Mouse (Mus musculus): Measurements from ENCODE around the gene Cdk5rap3. TPM values are rescaled to one million over a fixed set of nuclear protein-coding genes. Genes with fewer than 3 reads are reported as not detected.

Cdk5rap3 gene
- total RNA-seq (2014; fragmentation: Nextera tagmentation) (31.9 and 56.8 TPM in 2 replicates), total RNA-seq (2017) (18.3 and 54.6 TPM in 2 replicates)

DNA sequence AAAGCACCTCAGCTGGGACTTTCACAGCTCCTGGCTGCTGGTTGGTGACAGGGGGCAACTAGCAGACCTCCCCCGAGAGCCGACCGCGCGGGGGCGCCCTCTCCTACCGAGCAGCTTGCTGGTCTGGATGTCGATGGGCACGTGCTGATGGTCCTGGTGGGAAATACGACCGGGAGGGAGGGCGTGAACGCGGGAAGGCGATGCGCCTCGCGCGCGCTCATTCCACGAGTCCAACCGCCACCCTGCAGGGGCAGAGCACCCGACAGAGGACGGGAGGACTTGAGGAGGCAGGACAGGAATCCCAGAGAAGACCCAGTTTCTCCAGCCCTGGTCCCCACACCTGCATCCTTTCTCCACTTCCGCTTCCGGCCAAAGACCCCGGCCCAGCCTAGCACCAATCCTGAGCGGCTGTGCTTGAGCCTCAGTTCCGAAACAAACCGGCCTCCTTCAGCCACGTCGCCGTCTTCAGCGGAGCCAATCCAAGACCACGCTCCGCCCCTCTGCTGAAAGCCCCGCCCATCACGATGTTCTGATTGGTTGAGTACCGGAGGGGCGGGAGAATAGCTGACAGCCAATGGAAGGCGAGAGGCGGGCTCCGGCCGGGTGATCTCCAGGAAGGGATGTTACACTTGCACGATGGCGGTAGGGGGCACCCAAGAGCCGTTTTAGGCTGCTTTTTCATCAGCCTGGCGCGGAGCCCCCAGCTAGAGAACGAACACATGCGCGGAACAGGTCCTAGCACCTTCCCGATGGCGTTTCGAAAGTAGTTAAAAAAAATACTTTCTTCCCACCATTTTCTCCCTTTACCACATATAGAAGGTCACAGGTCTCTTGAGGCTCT lies at the start of gene Cdk5rap3:
Gene Cdk5rap3, minus strand, starts transcription at position 453 of the 841 bp plus-strand sequence.
- peak; percentile 97 for ATAC-seq (replicated peaks; ENCODE audit: low FRiP score, low TSS enrichment, poor library complexity, severe bottlenecking)

DNA sequence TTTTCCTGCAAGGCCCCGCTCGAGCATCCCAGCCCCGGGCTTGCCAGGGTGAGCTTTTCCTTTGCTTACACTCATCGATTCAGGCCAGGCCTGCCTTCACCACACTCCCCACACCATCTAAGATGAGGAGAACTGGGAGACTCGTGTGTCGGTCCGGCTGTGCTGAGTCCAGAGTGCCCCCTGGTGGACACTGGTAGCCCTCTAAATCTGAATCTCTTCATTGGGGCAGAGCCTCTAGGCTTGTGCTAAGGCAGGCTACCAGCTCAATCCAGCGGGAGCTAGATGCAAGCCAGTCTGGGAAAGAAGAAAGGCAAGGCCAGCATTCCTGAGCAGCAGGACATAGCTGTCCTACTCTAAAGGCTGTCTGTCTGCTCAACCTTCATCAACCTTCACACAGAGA lies 47.3 kb upstream of the Cdk5rap3 start:
- peak; percentile 72 for ATAC-seq (replicated peaks; ENCODE audit: low FRiP score, low TSS enrichment, poor library complexity, severe bottlenecking)

GRCm38 (mm10) chr11:96957061-96957805 lies 40.9 kb upstream of the Cdk5rap3 start:
- no peak for ATAC-seq (replicated peaks; ENCODE audit: low FRiP score, low TSS enrichment, poor library complexity, severe bottlenecking)

- ATAC-seq (replicated peaks; ENCODE audit: low FRiP score, low TSS enrichment, poor library complexity, severe bottlenecking), result peak; percentile 70
These were observed 39.9 kb upstream of the Cdk5rap3 start for GRCm38 (mm10) chr11:96956009-96956724.

GRCm38 (mm10) chr11:96955094-96955493 lies 38.8 kb upstream of the Cdk5rap3 start:
- no peak for ATAC-seq (replicated peaks; ENCODE audit: low FRiP score, low TSS enrichment, poor library complexity, severe bottlenecking)

DNA sequence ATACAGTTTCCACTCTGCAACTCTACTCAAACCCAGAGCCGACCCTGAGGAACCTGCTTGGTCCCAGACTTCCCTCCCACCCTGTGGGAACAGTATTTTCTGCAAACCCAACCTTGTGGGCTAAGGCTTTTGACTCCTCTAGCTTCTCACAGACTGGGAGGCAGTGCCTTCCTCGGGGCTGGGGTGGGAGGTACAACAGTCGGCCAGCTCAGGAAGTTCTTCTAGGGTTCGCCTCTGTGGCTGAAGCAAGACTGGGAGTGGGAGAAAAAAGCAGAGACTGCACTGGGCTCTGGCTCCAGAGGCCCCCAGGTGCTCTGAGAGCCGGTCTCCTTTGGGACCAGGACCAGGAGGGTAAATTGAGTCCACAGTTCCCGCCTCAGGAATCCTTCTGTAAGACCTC lies 36.6 kb upstream of the Cdk5rap3 start:
- no peak for ATAC-seq (replicated peaks; ENCODE audit: low FRiP score, low TSS enrichment, poor library complexity, severe bottlenecking)

DNA sequence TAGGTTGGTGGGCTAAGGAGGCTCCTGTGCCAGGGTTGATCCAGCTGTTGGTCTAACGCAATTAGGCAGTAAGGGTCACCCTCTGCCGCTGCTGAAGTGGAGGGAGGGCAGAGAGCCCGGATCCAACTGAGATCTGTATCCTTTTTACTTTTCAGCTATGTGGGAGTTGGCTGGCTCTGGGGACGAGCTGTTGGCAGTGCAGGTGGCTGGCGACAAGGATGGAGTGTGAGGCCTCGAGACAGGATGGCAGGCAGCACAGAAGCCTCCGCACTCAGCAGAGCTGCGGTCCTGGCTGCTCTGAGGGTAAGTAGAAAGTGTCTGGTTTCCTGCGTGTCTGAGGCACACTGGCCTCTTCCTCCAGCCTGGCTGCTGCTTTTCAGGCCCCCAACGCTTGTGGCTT lies 36.1 kb upstream of the Cdk5rap3 start:
- no peak for ATAC-seq (replicated peaks; ENCODE audit: low FRiP score, low TSS enrichment, poor library complexity, severe bottlenecking)

- no peak for ATAC-seq (replicated peaks; ENCODE audit: low FRiP score, low TSS enrichment, poor library complexity, severe bottlenecking)
These were observed 34.5 kb upstream of the Cdk5rap3 start for GRCm38 (mm10) chr11:96950767-96951166.

DNA sequence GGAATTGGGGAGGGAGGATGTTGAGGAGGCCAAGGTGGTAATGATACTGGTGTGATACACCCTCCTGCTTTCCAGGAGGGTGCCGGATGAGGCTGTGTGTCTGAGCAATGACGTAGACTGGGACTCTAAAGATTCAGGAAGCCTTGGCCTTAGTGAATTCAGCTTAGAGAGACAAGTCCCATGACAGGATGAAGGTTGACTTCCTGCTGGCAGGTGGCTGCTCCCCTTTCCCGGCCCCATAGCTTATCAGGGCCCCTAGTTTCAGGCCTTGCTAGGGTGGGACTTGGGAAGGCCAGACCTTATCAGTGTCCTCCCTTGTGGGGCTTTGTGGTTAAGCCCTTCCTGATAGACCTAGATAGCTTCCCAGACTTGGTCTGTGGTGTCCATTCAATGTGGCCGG lies 31.6 kb upstream of the Cdk5rap3 start:
- peak; percentile 56 for ATAC-seq (replicated peaks; ENCODE audit: low FRiP score, low TSS enrichment, poor library complexity, severe bottlenecking)

GRCm38 (mm10) chr11:96946498-96946897 lies 30.2 kb upstream of the Cdk5rap3 start:
- no peak for ATAC-seq (replicated peaks; ENCODE audit: low FRiP score, low TSS enrichment, poor library complexity, severe bottlenecking)

GRCm38 (mm10) chr11:96944844-96945580 lies 28.7 kb upstream of the Cdk5rap3 start:
- ATAC-seq (replicated peaks; ENCODE audit: low FRiP score, low TSS enrichment, poor library complexity, severe bottlenecking), result no peak

GRCm38 (mm10) chr11:96943746-96944304 lies 27.5 kb upstream of the Cdk5rap3 start, which contains the start of gene Pnpo:
TSS of gene Pnpo (minus strand) at chr11:96943986.
- ATAC-seq (replicated peaks; ENCODE audit: low FRiP score, low TSS enrichment, poor library complexity, severe bottlenecking), result peak; percentile 83

GRCm38 (mm10) chr11:96941989-96942590 lies 25.8 kb upstream of the Cdk5rap3 start:
- peak; percentile 51 for ATAC-seq (replicated peaks; ENCODE audit: low FRiP score, low TSS enrichment, poor library complexity, severe bottlenecking)

DNA sequence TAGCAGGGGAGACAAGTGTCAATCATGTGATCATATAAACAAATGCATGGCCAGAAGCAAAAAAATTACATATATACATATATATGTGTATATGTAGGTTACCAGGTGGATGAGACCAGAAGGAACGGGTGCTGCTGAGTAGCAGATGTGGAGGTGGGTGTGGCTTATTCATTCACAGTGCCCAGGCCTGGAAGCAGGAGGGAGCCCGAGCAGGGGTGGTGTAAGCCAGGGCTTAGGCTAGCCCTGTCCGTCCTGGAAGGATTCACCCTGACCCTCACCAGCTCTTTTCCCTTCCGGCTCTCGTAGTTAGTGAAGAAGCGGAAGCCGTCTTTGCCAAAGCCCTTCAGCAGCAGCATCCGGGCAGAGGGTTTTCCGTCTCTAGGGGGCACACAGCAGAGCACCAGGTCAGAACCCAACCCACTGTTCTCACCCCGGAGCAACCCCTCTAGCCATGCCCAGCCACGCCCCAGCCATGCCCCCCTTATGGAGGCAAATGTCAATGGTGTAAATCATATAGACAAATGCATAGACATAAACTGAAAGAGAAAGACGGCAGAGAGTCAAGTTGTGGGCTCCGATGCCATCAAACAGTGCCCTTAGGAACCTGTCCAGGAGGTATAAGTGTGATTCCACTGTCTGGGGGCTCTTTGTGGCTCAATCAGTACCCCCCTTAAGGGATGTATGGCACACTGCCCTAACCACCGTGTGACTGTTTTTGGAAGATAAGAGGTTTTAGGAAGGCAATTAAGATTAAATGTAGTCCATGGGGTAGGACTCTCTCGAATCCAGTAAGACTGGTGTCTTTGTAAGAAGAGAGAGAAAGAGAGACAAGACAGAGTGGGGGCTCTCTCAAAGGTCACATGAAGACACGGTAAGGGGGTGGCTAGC lies 24.5 kb upstream of the Cdk5rap3 start:
- peak; percentile 45 for ATAC-seq (replicated peaks; ENCODE audit: low FRiP score, low TSS enrichment, poor library complexity, severe bottlenecking)

- ATAC-seq (replicated peaks; ENCODE audit: low FRiP score, low TSS enrichment, poor library complexity, severe bottlenecking), result no peak
These were observed 22.1 kb upstream of the Cdk5rap3 start for GRCm38 (mm10) chr11:96938426-96938800.

DNA sequence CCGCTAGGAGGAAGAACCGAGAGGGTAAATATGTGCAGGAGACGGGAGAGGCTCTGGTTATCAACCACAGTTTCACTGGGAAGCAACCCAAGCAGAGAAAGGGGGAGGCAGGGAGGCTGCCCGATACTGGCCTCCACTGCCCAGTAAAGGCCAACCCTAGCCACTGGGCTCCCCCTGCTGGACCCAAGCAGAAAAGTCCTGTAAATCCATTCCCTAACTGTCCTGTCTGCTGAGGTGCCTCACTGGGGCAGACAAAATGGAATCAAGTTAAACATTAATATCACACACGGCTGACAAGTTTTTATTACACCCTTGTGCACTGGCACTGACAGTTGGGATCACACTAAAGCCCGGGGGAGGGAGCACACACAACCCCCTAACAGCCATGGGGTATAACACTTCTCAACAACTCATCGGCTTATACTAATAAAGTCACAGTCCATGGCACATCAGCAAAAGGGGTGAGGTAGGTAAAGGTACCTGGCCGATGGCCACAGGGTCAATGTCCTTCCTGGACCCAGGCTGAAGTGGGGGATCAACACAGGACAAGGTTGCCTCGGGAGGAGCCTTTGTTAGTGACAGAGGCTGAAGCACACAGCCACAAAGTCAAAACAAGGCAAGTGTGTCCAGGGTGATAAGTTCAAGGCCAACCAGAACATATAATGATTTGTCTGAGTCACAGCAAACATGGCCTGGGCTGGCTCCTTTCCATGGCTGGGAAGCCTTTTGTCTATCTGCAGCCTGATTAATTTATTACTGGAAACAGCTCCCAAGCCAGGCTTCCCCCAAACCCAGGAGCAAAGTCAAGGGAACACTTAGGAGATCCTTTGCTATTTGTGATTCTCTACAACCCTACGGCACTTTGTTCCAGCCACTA lies 21.5 kb upstream of the Cdk5rap3 start:
- no peak for ATAC-seq (replicated peaks; ENCODE audit: low FRiP score, low TSS enrichment, poor library complexity, severe bottlenecking)

All from megakaryocyte-erythroid progenitor cell, adult 5-6 weeks (primary cell).